Mouse (Mus musculus): ENCODE measurements around the gene Clvs2. TPM values are rescaled to one million over a fixed set of nuclear protein-coding genes. Genes with fewer than 3 reads are reported as not detected.

Clvs2 gene
- total RNA-seq (2021): under 1 TPM; 0.13 to 0.20 TPM
- long read RNA-seq, experiment 1: 0 reads
- long read RNA-seq, experiment 2, partial matches to known transcripts: 0 of 1 reads
- long read RNA-seq, experiment 2, other reads (novel, unspliced or antisense): 0 of 1 reads

- DNase-seq (ENCODE audit: low spot score in 2 of 2): peak; percentile 5 to 24
These were observed at the start of gene Clvs2 for GRCm38 (mm10) chr10:33624131-33624879. Gene Clvs2 (minus strand): TSS chr10:33624769.

- DNase-seq (ENCODE audit: low spot score in 2 of 2): peak; percentile 71 to 77
These were observed 28.6 kb upstream of the Clvs2 start for GRCm38 (mm10) chr10:33653142-33653541.

DNA sequence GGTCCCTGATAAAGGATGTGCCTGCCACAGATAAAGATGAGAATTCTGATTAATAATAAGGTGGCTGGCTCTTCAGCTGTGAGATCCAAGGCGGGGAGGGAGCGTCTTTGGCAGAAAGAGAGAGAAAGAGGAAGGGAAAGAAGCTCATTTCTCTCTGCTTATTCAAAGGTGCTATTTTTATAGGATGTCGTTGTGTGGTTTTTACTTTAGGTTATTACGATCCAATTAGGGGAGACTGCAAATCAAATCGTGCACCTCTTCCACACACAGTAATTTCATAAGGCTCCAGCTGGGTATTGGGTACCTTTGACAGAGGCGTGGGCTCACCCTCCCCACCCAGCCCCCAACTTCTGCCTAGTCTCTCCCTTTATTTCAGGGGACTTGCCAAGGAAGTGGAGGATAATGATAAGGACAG lies 985 bp downstream of the Clvs2 start:
- DNase-seq (ENCODE audit: low spot score in 2 of 2): no peak

GRCm38 (mm10) chr10:33622700-33623099 lies 1.9 kb downstream of the Clvs2 start:
- DNase-seq (ENCODE audit: low spot score in 2 of 2): no peak

- DNase-seq (ENCODE audit: low spot score in 2 of 2): no peak
These were observed 8.4 kb downstream of the Clvs2 start for GRCm38 (mm10) chr10:33616207-33616606.

- no peak for DNase-seq (ENCODE audit: low spot score in 2 of 2)
These were observed 11.4 kb downstream of the Clvs2 start for GRCm38 (mm10) chr10:33613197-33613596.

DNA sequence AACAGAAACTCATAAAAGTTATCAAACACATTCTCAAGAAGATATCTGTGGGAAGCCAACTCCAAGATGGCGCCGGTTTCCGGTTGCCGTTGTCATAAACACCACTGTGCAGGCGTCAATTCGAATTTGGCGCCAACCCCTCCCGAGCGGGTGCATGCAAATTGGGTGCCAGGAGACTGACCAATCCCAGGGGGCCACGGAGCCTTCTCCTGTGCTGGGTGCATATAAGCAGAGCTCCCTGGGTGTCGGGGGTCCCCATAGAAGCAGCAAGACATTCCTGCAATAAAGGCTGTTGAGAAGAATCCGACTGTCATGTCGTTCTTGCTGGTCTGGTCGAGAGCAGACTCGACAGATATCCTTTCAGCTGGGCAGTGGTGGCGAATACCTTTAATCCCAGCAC lies 31.8 kb downstream of the Clvs2 start:
- DNase-seq (ENCODE audit: low spot score in 2 of 2): no peak

- DNase-seq (ENCODE audit: low spot score in 2 of 2): no peak
These were observed 35.8 kb downstream of the Clvs2 start for GRCm38 (mm10) chr10:33588800-33589199.

DNA sequence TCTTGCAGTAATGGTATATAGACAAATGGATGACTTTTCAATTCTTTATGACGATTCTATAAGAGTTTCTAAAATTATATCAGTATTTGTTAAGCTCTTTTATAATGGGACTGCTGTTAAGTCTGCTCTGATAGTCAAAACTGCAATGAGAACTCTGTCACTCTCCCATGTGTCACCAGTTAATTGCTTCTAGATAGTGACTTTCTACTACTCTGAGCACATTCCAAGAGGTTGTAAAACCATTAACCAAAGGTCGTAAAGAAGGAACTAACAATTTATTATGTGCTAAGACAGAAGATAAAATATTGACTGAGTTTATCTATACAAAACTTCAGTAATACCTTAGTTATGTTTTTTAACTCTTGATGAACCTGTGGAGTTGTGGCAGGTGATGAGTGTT lies 37.5 kb downstream of the Clvs2 start:
- no peak for DNase-seq (ENCODE audit: low spot score in 2 of 2)

DNA sequence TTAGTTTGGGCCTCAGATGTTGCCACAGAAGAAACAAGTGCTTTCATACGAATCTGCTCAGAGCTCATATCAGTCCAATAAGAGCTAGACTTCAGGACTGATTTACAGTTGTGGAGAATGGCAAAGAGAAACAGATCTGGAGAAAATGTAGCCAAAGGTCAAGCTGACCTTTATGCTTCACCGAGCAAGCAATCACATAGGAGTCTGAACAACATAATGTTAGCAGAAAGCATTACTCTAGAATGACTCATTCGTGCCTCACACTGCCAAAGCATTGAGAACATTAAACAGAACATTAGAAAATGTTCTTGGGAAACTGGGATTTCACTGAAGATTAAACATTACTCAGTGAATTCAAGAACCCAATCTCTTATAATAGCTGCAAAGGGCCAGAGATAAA lies 66.5 kb downstream of the Clvs2 start:
- DNase-seq (ENCODE audit: low spot score in 2 of 2): no peak

GRCm38 (mm10) chr10:33540331-33540730 lies 84.2 kb downstream of the Clvs2 start:
- no peak for DNase-seq (ENCODE audit: low spot score in 2 of 2)

Other genes starting within 250 kb of the Clvs2 start
- not detected for gene Sult3a2, start 161.9 kb upstream of the Clvs2 start, total RNA-seq (2021)
- under 1 TPM in 1 of 2 experiments, not detected in 1; 0.40 TPM for gene Sult3a1, start 233.0 kb upstream of the Clvs2 start, total RNA-seq (2021)

Measured in adrenal gland, adult 18-20 months (tissue).